Mouse (Mus musculus) right cerebral cortex, adult 2 months (tissue): Measurements from ENCODE around the gene Hectd1.

Source experiments
- DNase-seq, 2 experiments: peaks; one replicate each; pipeline ENCODE4 v3.0.0; 2021 to 2022; ENCODE audit warnings: low spot score in 2 of 2

Gene Hectd1

DNA sequence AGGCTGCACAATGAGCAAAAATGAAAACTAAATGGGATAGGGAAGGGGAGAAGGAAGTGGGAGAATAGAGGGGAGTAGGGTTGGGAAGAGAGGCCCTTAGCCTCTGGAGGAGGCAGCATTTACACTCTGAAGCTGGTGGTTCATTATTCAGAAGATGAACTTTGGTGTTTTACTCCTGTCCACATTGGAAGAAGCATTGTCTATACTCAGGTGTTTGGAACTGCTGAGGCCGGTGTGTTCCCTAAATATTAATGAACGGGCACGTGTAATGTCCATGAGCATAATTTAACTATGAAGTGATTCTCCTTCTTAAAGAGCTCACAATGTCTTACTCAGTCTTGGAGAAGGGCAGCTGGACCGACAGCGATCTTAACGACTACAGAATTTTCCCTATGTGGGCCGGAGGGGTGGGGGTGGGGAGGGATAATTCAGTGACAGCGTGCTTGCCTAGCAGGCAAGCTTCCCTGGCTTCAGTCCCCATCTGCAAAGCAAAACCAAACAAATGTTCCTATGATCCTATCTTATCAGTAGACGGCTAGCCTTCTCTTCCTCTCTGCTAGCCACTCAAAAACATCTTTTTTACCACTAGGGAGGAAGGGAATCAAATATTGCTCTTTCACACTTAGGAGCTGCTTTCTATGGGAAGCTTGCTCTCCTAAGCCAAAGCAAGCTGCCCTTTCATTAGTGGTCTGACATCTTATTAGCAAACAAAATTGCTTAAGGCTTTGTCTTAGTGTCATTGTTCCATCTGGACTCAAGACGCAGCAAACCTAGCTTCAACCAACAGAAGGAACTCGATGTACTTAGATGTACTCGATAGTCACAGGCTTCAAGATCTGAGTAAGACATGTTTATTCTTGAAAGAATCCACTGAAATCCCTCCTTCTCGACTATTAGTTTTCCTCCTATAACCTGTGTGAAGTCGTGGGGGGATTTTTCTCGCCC is 14.5 kb upstream of the Hectd1 start:
- no peak for DNase-seq

- no peak for DNase-seq
Measured at GRCm38 (mm10) chr12:51842081-51842864, 12.9 kb upstream of the Hectd1 start.

DNA sequence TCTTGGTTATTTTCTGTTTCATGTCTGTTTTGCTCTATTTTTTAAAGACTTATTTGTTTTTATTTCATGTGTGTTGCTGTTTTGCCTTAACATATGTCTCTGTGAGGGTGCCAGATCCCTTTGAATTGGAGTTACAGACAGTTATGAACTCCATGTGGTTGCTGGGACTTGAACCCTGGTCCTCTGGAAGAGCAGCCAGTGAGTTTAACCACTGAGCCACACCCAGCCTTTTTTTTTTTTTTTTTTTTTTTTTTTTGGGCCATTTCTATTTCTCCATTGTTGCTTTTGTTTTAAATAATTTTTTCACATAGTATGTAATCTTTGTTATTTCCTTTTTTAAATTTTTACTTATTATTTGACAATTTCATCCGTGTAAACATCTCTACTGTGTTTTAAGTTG is 10.5 kb upstream of the Hectd1 start:
- DNase-seq: no peak

GRCm38 (mm10) chr12:51835219-51835618 is 5.9 kb upstream of the Hectd1 start:
- DNase-seq: no peak

- DNase-seq: no peak
Measured at GRCm38 (mm10) chr12:51831931-51832330, 2.6 kb upstream of the Hectd1 start.

DNA sequence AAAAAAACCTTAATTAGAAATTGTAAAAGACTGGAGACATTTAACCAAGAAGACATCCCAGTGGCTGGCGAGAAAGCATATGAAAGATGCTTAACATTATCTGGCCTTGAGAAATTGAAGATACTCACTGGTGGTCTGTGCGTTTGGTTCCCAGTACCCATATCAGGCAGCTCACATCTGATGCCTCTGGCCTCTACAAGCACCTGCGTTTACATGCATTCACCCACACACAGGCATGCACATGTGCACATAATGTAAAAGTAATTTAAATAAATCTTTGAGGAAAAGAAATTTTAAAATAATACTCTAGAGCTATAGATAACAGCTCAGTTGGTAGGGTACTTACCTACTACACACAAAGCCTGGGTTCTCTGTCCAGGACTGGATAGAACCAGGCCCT is 2.0 kb upstream of the Hectd1 start:
- DNase-seq: no peak

DNA sequence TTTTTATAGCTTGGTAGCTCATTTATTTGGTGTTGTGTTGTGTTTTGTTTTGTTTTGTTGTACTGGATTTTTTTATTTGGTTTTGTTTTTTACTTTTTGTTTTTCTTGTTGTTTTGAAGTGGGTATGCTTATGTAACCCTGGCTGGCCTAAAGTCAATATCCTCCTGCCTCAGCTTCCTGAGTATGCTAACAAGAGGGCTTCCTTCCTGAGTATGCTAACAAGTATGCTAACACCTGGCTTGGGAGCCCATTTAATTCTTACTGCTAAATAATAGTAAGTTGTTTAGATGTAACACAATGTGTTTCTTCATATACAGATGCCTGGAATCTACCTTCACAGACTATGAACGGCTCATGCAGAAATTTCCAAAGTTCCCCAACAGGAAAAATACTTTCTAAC is 1.3 kb upstream of the Hectd1 start:
- DNase-seq: no peak

DNA sequence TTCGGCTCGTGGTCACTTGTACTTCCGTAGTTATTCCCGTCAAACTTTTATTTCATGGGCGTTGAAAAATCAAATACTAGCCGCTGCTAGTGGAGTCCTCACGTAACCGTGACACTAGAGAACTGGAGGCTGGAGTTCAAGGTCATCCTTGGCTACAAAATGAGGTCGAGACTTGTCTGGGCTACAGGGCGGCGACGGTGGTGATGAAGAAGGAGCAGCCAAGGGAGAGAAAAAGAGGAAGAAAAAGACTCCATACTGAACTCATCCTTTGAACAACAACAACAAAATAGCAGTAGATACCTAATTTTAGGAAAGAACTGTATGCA is 704 bp upstream of the Hectd1 start:
- DNase-seq: peak in 1 of 2 experiments; percentile 58

DNA sequence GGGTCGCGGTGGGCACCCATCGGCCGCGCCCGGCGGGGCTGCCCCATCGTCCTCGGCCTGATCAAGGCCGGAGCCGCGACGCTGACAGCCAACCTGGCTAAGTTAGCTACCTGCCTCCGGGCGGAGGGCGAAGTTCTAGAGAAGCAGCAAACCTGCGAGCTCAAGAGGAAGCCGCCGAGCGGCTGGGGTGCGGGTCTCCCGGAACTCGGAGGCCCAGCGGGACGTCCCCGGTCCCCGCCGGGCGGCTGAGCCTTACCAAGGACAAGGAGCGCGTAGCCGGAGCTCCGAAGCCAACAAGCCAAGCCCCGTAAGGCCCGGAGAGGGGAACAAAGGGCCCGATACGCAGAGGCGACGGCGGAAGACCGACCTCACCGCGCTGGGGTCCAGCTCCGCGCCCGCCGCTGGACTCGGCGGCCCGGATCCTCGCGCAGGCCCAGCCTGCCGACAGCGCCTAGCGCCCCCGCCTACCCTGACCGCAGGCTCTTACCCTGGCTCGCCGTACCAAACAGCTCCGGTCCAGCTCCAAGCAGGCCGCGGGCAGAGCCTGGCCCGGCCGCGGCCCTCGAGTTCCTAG is 533 bp downstream of the Hectd1 start:
- DNase-seq: peak in 1 of 2 experiments; percentile 9

GRCm38 (mm10) chr12:51827958-51828650 is 1.2 kb downstream of the Hectd1 start:
- no peak for DNase-seq

- no peak for DNase-seq
Measured at GRCm38 (mm10) chr12:51825338-51825737, 4.0 kb downstream of the Hectd1 start.

- no peak for DNase-seq
Measured at GRCm38 (mm10) chr12:51823311-51823710, 6.0 kb downstream of the Hectd1 start.

- no peak for DNase-seq
Measured at GRCm38 (mm10) chr12:51822861-51823260, 6.5 kb downstream of the Hectd1 start.

- DNase-seq: no peak
Measured at GRCm38 (mm10) chr12:51822236-51822635, 7.1 kb downstream of the Hectd1 start.

- DNase-seq: no peak
Measured at GRCm38 (mm10) chr12:51821256-51821655, 8.1 kb downstream of the Hectd1 start.

GRCm38 (mm10) chr12:51819951-51820498 is 9.3 kb downstream of the Hectd1 start:
- DNase-seq: no peak

DNA sequence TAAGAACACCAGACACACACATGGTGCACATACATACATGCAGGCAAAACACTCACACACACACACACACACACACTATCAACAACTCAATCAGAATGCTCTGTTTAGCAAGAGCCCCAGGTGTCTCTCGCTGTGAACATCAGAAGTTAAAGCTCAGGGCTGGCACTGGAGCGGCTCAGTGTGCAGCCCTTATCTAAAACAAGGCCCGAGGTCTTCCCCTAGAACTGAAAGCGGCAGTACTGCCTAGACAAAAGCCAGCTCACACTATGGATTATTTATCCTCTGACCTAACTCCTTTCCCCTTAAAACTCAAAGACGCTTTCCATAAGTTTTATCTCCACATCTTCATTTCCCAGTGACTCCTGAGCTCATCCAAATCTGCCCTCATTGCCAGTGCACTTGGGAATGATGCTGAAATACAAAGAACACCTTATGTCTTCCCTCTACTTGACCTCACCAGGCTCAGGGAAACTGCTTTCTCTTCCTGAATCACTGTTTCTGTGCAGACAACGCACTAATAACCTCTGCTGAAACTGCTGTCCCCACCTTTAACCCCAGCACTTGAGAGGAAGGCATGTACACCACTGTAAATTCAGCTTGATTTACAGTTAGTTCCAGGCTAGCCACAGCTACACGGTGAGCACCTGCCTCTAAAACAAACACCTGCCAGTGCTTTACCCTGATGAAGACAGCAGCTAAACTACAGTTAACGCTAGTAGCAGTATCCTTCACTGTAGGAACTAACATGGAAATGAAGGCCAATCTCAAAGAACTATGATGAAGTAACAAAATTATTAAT is 11.3 kb downstream of the Hectd1 start:
- DNase-seq: no peak

DNA sequence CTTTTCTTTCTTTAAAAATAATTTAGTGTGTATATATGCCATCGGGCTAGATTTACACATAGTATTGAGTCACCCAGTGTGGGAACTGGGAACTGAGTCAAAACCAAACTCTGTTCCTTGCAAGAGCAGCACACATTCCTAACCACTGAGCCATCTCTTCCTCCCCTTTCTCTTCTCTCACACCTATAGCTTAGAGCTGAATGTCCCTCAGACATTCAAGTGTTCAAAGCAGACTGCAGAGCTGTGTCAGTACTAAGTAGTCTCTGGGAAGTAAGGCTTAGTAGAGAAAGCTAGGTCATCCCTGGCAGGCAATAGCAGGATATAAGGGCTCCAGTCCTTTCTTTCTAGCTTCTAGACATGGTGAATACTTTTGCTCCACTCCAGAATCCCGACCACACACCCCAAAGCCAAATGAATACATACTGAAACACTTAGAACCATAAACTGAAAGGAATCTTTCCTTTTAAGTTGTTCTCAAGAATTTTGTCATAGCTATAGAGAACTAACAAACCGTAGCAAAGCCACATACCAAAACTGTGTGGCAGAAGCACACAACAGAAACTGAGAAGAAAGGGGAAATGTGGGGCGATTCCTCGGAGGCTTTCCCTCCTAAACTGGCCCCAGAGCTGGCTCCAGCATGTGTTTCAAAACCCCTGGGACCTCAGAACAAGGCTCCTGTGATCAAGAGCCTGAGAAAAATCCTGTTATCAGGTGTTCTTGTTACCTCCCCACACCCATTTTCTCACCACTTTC is 17.8 kb downstream of the Hectd1 start:
- no peak for DNase-seq

- DNase-seq: no peak
Measured at GRCm38 (mm10) chr12:51810564-51810963, 18.8 kb downstream of the Hectd1 start.

DNA sequence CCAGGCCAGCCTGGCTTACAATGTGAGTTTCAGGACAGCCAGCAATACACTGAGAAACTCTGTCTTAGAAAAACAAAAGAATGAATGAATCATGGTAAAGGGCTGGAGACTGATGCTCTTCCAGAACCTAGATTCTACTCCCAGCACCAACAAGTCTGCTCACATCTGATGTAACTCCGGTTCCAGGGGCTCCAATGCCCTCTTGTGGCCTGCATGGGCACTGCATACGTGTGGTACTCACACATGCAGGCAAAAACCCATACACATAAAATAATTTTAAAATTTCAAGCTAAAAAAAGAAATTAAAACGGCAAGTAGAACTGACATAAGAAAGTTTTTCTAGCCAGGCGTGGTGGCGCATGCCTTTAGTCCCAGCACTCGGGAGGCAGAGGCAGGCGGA is 44.5 kb downstream of the Hectd1 start:
- DNase-seq: no peak
